Mouse (Mus musculus): ENCODE results near the gene Nek9. TPM values are rescaled to one million over a fixed set of nuclear protein-coding genes. Genes with fewer than 3 reads are reported as not detected.

Gene Nek9
- total RNA-seq, 2 experiments from 2014 or later, result 50.5 to 50.7 TPM

GRCm38 (mm10) chr12:85347196-85347595 lies 8.0 kb upstream of the Nek9 start:
- DNase-seq, result no peak

DNA sequence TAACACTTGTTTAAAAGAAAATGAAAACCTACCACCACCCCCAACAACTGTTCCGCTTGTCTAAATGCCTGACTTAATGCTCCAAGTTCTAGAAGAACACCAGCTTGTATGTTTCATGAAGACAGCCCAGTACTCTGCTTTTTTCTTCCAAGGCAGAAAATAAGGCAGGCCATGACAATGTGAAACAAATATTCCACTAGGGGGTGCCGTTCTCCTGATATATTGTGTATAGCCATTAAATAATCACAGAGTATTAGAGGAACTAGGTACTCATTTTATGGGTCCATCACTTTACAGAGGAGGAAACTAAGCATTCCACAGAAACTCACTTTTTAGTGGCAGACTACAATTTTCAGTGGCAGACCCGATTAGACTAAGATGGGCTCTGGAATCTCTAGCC lies 7.2 kb upstream of the Nek9 start:
- no peak for DNase-seq

DNA sequence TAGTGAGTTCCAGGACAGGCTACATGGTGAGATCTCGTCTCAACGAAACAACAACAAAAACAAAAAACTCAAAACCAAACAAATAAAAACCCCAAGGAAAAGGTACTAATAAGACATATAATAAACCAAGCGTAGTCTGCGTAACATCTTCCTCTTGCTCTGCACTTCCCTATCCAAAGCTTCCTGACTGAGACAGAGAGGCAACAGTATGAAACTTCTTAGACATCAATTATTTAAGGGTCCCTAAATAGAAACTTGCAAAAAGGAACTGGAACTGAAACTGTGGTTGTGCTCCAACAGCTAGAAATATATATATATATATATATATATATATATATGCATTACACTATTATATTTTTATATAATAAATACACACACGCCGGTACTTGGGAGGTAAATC lies 6.4 kb upstream of the Nek9 start:
- DNase-seq, result no peak

DNA sequence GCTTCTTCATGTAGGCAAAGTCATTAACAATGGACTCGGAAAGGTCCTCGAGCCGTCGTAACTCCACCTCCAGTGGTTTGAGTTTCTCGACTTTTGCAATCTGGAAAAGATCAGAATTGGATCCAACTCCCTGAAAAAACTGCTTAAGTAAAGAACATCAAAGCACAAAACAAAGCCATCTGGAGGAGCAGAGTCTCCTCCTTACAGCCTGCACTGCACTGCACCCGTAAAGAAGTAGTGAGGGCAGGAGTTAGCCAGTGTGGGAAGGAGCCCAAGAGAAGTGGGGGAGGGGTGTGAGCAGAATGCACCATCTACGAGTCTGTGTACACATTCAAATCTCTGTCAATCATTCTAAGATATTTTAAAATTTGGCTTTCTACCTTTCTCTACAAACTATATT lies 5.1 kb upstream of the Nek9 start:
- no peak for DNase-seq

DNA sequence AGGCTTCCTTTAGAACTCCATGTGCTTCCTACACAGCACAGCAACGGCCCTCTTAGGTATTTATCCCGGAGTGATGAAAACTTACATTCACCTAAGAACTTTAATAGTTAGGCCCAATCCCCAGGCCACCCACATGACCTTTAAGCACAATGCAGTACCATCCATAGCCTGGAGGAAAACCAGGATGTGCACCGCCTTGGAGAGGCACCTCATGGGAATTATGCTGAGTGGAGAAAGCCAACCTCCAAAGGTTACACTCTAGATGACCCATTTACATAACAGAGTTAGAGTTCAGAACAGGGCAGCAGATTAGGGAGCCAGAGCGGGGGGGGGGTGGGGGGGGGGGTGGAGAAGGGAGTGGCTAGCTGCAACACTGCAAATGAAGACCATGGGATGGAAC lies 3.1 kb upstream of the Nek9 start:
- DNase-seq, result no peak

- no peak for DNase-seq
Observed at GRCm38 (mm10) chr12:85341131-85341530, 2.0 kb upstream of the Nek9 start.

DNA sequence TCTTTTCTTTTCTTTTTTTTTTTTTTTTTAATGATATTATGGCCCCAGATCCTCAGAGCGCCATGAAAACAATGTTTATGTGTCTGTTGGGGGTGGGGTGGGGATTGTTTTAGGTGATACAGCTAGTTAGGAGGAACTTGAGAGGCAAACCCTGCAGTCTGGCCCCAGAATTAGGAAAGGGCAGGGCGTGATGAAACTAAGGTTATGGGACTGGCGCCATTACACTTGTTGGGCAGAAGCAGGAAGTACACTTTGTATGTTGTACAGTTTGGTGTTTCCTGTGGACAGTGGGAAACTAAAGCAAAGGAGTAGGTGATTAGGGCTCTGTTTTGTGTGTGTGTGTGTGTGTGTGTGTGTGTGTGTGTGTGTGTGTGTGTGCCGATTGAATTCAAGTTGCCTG lies 785 bp upstream of the Nek9 start:
- DNase-seq, result no peak

DNA sequence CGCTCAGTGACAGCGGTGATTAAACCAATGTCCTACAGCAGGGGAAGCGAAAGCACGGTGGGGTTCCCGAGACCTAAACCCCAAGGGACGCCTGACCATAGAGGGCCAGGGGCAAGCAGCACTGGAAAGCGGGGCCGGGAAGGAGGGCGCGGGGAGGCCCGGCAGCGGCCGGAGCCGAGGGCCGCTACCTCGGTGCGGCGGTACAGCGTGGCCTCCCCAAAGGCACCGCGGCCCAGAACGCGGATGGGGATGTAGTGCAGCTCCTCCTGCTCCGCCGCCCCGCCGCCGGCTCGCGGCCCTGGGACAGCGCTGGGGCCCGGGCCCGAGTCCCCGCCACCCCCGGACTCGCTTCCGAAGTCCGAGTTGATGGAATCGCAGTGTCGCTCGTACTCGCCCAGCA lies 347 bp downstream of the Nek9 start:
- no peak for DNase-seq

- DNase-seq, result no peak
Observed at GRCm38 (mm10) chr12:85337567-85338311, 1.4 kb downstream of the Nek9 start.

DNA sequence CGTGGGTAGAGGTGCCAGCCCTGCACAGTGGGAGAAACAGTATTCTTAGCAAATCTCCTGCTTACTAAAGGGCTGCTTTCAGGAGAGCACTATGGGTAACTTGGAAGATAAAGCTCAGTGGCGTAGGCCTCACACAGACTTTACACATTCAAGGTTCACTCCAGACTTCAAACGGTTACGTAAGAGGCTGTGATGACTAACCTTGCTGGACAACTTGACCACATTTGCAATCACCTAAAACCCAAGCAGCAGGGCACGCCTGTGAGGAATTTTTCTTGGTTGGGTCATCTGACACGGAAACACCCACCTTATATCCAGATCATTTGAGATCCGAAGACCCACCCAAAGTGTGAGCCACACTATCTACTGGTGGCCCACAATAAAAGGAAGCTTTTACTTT lies 9.0 kb downstream of the Nek9 start:
- DNase-seq, result no peak

DNA sequence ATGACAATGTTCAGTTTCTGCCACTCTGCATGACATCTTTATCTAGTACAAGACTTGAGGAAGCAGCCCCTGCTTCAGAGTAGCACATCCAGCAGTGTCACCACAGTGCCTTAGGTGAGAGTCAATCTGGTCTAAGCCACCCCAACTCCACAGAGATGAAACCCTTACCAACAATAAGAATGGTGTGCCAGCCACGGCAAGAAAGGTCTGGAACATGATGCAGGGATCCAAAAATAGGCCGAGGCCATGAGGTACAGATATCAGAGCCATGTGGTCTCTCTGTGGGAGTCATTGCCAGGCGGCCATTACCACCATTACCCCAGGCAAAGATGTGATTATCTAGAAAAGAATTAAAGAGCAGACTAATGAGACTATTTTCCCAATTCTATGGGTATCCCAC lies 30.5 kb downstream of the Nek9 start:
- no peak for DNase-seq

- DNase-seq, result peak; percentile 87
Observed at GRCm38 (mm10) chr12:85305247-85305892, 33.8 kb downstream of the Nek9 start.

- DNase-seq, result no peak
Observed at GRCm38 (mm10) chr12:85304725-85305124, 34.4 kb downstream of the Nek9 start.

DNA sequence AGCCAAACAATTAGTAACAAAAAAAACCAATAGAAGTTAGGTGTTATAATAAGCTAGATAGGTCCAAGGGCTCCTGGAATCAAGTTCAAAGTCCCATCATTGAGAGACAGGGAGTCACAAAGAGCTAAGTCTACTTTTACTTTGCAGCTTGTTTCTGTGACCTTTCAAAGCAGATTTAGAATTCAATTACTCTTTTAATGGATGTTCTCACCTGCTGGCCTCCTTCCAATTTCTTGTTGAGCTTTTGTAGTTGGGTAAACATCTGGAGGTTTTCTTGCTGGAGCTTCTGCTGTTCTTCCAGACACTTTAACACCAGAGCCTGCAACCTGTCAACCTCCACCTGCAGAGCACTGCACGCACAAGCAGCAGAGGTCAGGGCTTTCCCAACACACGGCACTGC lies 35.9 kb downstream of the Nek9 start:
- DNase-seq, result no peak

DNA sequence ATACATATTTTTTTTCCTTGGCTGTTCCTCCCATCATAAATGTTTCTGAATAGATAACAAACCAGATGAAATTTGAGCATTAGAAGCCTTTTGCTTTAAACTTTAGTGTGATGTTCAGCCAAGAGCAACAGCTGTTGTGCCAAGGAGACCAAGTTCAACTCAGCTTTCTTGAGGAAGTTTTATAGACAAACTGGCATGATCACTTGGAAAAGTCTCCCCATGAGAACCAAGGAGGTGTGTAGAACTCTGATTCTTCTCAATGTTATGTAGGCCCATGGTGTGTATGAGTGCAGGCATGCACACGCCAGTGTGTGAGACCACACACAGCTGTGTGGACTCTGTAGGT lies 40.4 kb downstream of the Nek9 start:
- DNase-seq, result no peak

DNA sequence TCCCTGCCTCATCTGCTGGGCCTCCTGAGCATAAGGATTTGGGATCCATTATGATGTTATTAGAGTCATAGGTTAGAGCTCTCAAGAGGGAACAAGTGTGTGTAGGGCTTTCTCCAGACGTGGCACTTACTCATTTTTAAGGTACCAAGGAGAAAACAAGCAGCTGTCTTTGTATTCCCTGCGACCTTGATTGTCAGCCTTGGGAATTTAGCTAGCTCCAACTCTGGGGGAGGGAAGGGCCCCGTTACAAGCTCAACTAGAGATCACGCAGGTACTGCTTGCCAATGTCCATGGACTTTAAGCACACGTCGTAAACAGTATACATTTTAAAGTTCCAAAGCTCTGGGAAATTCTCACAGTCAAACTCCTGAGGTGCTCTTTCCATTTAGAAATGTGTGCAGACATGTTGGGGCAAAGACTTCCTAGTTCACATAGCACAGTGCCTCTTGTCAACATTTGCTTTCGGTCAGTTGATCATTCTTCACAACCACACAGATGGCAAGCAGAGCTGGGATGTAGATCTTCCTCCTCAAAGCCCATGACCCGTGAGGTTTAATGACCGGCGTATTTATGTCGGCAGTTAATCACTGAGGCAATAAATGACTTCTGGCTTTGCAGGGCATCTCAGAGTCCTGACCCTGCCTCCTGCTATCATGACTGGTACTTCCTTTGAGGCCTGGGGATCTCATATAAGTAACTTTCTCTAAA lies 40.9 kb downstream of the Nek9 start:
- no peak for DNase-seq

- DNase-seq, result no peak
Observed at GRCm38 (mm10) chr12:85297345-85297997, 41.7 kb downstream of the Nek9 start.

GRCm38 (mm10) chr12:85296915-85297314 lies 42.2 kb downstream of the Nek9 start:
- no peak for DNase-seq

DNA sequence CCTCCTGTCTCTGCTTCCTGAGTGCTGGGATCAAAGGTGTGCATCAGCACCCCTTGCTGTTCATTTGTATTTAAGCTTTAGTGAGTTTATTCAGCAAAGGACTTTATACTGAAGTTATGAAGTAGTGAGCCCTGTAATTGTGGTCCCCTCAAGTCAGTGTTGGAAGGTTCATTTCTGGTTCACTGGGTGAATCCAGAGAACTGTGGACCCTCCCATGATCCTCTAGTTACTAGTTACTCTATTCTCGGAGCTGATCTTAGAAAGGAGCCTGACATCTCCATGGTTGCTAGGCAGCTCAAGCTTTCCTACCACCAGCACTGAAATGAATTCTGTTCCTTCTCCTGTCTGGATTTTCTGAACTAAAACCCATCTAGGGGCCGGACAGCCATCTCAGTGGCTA lies 43.7 kb downstream of the Nek9 start:
- DNase-seq, result no peak

GRCm38 (mm10) chr12:85292906-85293305 lies 46.3 kb downstream of the Nek9 start:
- DNase-seq, result no peak

GRCm38 (mm10) chr12:85292288-85292687 lies 46.9 kb downstream of the Nek9 start:
- no peak for DNase-seq

GRCm38 (mm10) chr12:85291541-85291940 lies 47.6 kb downstream of the Nek9 start:
- no peak for DNase-seq

DNA sequence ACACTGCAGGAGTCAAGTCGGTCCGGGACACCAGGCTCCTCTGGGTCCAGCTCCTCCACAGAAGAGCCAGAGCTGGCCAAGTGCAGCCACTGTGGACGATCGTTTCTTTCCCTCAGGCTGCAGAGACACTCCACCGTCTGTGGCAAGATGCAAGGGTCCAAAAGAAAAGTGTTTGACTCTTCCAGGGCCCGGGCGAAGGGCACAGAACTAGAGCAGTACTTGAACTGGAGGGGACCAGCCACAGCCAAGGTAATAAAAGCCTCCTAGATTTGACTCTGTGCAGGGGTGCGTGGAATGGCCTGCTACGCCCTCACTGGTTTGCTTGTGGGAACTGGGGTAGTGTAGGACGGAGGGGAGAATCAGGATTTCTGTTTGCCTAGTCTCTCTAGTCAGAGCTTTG lies 48.5 kb downstream of the Nek9 start:
- no peak for DNase-seq

Measured in gastrocnemius, postnatal 10 days (tissue).